Mouse (Mus musculus) liver, adult (tissue): ENCODE measurements around the gene Spen.

Source experiments
- GATA4 ChIP-seq: IDR thresholded peaks from 2 replicates; pipeline ENCODE4 v1.6.1; 2014; ENCODE audit warnings: mild to moderate bottlenecking, low read length; ENCODE audit not compliant: insufficient replicate concordance

Spen gene

DNA sequence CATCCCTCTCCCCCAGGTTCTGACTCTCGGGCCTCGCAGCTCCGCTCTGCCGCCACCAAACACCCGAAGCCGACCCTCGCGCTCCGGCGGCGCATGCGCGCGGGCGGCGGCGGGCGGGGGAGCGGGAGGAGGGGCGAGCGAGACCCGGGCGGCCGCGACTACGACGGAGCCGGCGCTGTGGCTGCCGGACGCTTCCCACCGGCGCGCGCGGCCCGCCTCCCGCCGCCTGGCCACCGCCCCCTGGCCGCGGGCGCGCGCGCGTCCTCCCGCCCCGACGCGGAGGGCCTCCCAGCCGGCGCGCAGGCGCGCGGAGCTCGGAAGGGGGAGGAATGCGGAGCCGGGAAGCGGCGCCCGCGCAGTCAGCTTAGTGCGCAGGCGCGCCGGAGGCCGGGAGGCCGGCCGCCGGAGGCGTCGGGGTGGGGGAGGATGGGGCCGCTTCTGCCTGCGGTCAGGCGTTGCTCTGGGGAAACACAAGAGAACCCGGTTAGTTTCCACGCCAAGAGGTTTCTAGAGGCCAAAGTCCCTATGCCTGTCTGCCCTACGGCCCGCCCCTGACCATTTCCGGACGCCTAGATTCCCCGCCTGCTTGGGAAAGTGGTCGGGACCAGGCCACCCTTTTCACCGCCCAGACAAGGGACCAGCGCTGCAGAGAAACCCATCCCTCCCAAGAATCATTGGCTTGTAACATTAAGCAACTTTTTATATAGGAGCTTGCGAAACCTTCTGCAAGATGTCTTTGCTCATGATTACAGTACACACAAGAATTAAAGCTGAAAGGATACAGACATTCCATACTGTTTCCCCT, at the start of gene Spen:
Gene Spen (minus strand): TSS at position 190 of the 805 bp plus-strand sequence.
- TF ChIP-seq GATA4, result no peak; the same call in 1 of the 2 replicates

GRCm38 (mm10) chr4:141583919-141584318, 45.5 kb upstream of the Spen start:
- TF ChIP-seq GATA4, result no peak

DNA sequence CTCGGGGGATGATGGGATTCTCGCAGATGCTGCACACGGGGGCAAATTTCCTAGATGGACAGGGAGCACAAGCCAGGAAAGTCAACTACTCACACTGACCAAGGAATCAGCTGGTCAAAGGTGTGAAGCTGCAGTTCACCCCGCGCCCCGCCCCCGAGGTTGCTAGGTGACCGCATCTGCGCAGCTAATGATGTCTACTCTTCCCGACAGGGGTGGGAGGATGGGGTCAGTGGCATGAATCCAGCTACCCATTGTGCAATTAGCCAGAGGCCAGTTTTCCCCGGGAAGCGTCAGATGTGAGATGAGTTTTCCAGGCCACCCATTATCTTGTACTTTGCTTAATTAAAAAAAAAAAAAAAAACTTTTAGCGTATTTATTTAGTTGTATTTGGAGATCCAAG, 42.7 kb upstream of the Spen start:
- no peak for TF ChIP-seq GATA4

- TF ChIP-seq GATA4, result peak; percentile 59; the same call in 1 of the 2 replicates
These were observed 40.4 kb upstream of the Spen start for GRCm38 (mm10) chr4:141578833-141579232.

- TF ChIP-seq GATA4, result no peak
These were observed 38.5 kb upstream of the Spen start for GRCm38 (mm10) chr4:141576877-141577276.

DNA sequence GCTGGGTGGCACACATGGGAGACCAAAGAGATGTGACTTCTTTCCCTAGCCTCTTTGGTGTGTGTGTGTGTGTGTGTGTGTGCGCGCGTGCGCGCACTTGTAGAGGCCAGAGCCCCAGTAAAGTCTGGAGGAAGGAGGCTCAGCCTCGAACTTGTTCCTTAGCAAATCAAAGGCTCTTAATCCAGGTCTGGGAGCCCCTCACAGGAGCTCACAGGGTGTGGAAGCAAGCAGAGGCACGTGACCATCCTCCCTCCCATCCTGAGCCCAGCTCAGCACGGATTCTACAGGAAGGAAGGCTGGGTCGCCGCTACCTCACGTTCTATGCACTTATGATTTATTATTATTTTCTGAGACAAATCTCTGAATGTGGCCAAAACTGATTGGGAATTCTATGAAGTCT, 38.0 kb upstream of the Spen start:
- no peak for TF ChIP-seq GATA4

DNA sequence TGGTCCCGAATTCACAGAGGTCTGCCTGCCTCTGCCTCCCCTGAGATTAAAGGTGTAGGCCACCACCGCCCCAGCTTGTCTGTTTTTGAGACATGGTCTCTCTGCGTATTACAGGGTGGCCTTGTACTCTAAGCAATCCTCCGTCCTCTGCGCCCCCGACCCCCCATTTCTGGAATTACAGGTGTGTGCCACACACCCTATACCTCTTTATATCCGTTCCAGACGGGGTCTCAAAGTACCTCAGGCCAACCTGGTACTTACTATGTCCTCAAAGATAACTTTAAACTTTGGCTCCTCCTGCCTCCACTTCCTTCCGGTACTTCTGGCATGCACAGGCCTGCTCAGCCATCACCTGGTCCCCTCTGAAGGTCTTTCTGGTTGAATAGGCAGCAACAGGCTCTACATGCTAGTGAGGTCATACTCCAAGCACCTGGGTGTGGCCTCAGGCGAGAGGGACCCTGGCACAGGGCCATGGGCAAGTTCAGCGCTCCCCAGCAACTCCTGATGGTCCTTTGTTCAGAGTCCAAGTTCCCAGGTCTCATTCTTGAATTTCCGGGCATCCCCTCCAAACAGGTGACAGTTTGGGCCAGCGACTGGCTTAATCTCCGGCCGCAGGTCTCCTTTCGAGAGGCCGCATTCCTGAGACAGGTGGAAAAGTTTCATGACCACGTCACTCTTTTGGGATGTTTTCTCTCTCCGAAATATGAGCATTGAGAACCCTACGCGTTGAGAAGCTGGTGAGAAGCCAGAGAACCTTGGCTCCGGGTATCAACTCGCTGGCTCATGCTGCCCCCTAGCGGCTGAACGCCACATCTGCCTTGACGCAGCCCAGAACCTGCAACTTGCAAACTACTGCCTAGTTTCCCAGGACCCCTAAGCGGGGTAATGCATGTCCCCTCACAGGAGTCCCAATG, 36.6 kb upstream of the Spen start:
- no peak for TF ChIP-seq GATA4

- no peak for TF ChIP-seq GATA4
These were observed 35.1 kb upstream of the Spen start for GRCm38 (mm10) chr4:141573359-141573966.

DNA sequence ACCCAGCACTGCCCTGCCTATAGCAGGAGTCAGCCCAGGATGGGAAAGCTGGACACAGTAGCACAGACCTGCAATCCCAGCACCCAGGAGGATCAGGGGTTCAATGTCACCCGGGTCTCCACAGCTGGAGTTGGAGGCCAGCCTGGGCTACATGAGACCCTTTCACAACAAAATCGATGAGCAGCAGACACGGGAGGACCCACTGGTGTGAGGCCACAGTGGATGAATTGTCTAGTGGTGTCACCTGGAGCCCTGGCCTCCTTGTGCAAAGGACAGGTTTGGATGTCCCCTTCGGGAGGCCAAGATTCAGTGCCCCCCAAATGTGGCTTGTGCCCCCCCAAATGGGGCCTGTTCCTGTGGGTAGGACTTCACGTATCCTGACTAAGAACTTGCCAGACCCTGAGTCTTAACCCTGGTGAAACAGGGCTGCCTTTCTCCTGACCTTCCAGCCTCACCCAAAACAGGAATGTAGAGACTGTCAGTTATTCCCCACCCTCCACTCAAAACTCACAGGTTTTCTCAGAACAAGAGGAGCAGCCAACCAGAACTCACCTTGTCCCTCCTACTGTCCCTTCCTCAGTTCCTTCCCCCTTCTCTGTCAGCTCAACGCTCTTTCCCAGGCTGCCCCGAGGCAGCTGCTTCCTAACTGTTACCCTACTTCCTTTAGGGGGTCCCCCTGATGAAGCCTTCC, 34.4 kb upstream of the Spen start:
- no peak for TF ChIP-seq GATA4

DNA sequence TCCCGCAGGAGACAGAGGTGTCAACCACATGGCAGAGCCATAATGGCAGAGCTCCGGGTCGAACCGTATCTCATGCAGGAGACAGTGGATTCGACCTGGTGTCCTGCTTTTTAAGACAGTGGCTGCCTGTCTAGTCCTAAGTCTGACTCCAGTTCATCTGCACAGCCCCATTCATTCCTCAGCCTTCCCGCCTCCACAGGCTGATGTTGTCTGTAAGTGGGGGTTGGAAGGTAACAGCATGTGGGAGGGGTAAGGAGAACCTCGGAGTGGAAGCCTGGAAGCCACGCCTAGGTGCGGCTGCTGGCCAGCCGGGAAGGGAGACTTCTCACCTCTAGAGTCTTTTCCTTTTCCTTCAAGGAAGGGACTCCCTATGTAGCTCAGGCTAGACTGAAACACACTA, 33.5 kb upstream of the Spen start:
- no peak for TF ChIP-seq GATA4

- no peak for TF ChIP-seq GATA4
These were observed 32.9 kb upstream of the Spen start for GRCm38 (mm10) chr4:141571337-141571739.

- TF ChIP-seq GATA4, result no peak
These were observed 32.4 kb upstream of the Spen start for GRCm38 (mm10) chr4:141570821-141571220.

- no peak for TF ChIP-seq GATA4
These were observed 31.6 kb upstream of the Spen start for GRCm38 (mm10) chr4:141570004-141570403.

DNA sequence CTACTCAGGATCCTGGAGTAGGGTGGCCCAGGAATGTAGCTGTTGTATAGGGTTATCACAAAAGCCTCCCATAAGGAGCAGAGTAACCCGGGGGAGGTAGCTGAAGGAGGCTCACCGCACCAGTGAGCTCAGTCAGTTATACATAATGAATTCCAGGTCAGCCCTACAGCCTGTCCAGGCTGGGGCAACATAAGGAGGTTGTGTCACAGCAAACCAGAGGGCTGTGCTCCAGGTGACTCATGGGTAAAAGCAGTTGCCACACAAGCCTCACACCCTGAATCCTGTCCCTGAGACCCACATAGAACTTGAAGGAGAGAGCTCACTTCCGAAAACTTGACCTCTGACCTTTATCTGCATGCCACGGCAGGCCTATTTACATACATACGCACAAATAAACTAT, 30.6 kb upstream of the Spen start:
- TF ChIP-seq GATA4, result no peak

DNA sequence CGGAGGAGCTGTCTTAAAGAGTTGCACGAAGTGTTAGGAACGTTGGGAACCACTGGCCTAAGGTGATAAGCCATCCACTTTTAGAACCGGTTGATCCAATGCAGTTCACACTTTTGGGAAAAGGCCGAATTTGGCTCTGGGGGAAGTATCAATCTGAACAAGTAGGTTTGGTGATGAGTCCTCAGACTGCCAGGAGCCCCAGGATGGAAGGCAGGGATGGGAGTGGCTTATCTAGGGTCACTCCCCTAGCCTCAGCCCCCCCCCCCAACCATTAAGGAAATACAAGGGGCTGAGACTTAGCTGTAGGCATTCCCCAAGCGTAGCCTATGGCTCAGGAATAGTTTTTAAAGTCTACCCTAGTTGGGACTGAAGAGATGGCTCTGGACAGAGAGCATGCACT, 27.8 kb upstream of the Spen start:
- TF ChIP-seq GATA4, result no peak
